Comparison of ENCODE assay signal across 10 mouse cellular contexts in genomic region chr13:84571845-84572193, GRCm38 (mm10).
DNase-seq lines count a peak whose midpoint lies in the region; ATAC-seq and TF ChIP-seq lines count a peak whose summit lies in the region.
"Had no signal": no experiment of that assay in that cellular context is flagged by ENCODE, and none has a peak within 500 bp of the region (broad histone marks: within the 10 kb centered on the region; RNA-seq: fewer than 3 reads in every experiment).

No protein-coding gene starts in this region.

- 47% methylated on average over 3 of the region's 3 CpGs for WGBS in forebrain, embryonic 10.5 days
- 10% methylated on average over 3 of the region's 3 CpGs for WGBS in forebrain, embryonic 15.5 days
- WGBS in hindbrain, postnatal 0 days, result 28% methylated on average over 3 of the region's 3 CpGs
- 20% methylated on average over 3 of the region's 3 CpGs for WGBS in neural tube, embryonic 13.5 days
- 85% methylated on average over 3 of the region's 3 CpGs for WGBS in liver, embryonic 11.5 days

- DNase-seq in forebrain, embryonic 10.5 days (ENCODE audit: extremely low spot score, low spot score), result no peak
- DNase-seq in hindbrain, postnatal 0 days (ENCODE audit: low spot score), result peak; percentile 2
- no peak for DNase-seq in gastrocnemius, postnatal 14 days
- DNase-seq in liver, embryonic 11.5 days (ENCODE audit: low spot score), result no peak
- no peak for DNase-seq in layer of hippocampus, adult 9-11 months
- DNase-seq: kidney, postnatal 25 days had no signal

- no peaks in the 10 kb centered on the region; the same call in 1 of the 2 replicates for H3K9me3 ChIP-seq in forebrain, embryonic 10.5 days
- H3K9me3 ChIP-seq in forebrain, embryonic 15.5 days, result no peaks in the 10 kb centered on the region
- H3K9me3 ChIP-seq in hindbrain, postnatal 0 days (ENCODE audit: low read length), result no peaks in the 10 kb centered on the region
- H3K9me3 ChIP-seq in neural tube, embryonic 13.5 days, result no peaks in the 10 kb centered on the region
- no peaks in the 10 kb centered on the region for H3K9me3 ChIP-seq in liver, embryonic 11.5 days (ENCODE audit: control insufficient read depth, low read length)

- peak overlapping the region; percentile 2; the same call in 1 of the 2 replicates for H3K4me2 ChIP-seq in forebrain, embryonic 15.5 days (replicated peaks)
- H3K4me2 ChIP-seq in hindbrain, postnatal 0 days (ENCODE audit: low read depth, low read length), result peak overlapping the region; percentile 13; the same call in 1 of the 2 replicates
- no peak overlapping the region for H3K4me2 ChIP-seq in neural tube, embryonic 13.5 days
- no peak overlapping the region for H3K4me2 ChIP-seq in liver, embryonic 11.5 days

- peak overlapping the region; percentile 84 for H3K27ac ChIP-seq in forebrain, embryonic 10.5 days
- H3K27ac ChIP-seq in forebrain, embryonic 15.5 days (replicated peaks), result peak overlapping the region; percentile 89
- H3K27ac ChIP-seq in hindbrain, postnatal 0 days, result peak overlapping the region; percentile 17
- peak overlapping the region; percentile 78 for H3K27ac ChIP-seq in neural tube, embryonic 13.5 days (replicated peaks)
- no peak overlapping the region for H3K27ac ChIP-seq in liver, embryonic 11.5 days (ENCODE audit: low read depth, low read length)
- H3K27ac ChIP-seq: gastrocnemius, adult 2 months had no signal

- intact Hi-C loops in gastrocnemius, postnatal 14 days (cut with DNase I; ENCODE audit: low total_unique reads), result no loop called here

- H3K9ac ChIP-seq in forebrain, embryonic 15.5 days (replicated peaks), result no peak overlapping the region
- H3K9ac ChIP-seq in hindbrain, postnatal 0 days (replicated peaks; ENCODE audit: low read length), result no peak overlapping the region
- no peak overlapping the region for H3K9ac ChIP-seq in neural tube, embryonic 13.5 days
- H3K9ac ChIP-seq in liver, embryonic 11.5 days (ENCODE audit: low read depth, low read length), result no peak overlapping the region

- peak; percentile 55 for ATAC-seq in forebrain, embryonic 15.5 days (replicated peaks)
- ATAC-seq in hindbrain, postnatal 0 days, result no peak
- ATAC-seq in neural tube, embryonic 13.5 days (ENCODE audit: low read depth), result peak; percentile 77
- ATAC-seq in liver, embryonic 11.5 days (replicated peaks; ENCODE audit: low FRiP score), result no peak
- ATAC-seq: intestine, postnatal 0 days had no signal

- no peaks in the 10 kb centered on the region for H3K36me3 ChIP-seq in forebrain, embryonic 10.5 days (replicated peaks)
- no peaks in the 10 kb centered on the region for H3K36me3 ChIP-seq in forebrain, embryonic 15.5 days
- H3K36me3 ChIP-seq in hindbrain, postnatal 0 days (ENCODE audit: insufficient read depth, low read length), result no peaks in the 10 kb centered on the region
- H3K36me3 ChIP-seq in neural tube, embryonic 13.5 days, result no peaks in the 10 kb centered on the region
- no peaks in the 10 kb centered on the region for H3K36me3 ChIP-seq in liver, embryonic 11.5 days (ENCODE audit: control insufficient read depth, insufficient read depth, low read length)

- TF ChIP-seq CTCF in hindbrain, postnatal 0 days (IDR thresholded peaks at IDR 0.05; ENCODE audit: low read depth), result no peak

- peaks cover 40% of the 10 kb centered on the region for H3K4me1 ChIP-seq in forebrain, embryonic 10.5 days
- H3K4me1 ChIP-seq in forebrain, embryonic 15.5 days, result peaks cover 42% of the 10 kb centered on the region
- H3K4me1 ChIP-seq in hindbrain, postnatal 0 days (ENCODE audit: insufficient read depth, low read length), result peaks cover 6% of the 10 kb centered on the region
- peaks cover 26% of the 10 kb centered on the region for H3K4me1 ChIP-seq in neural tube, embryonic 13.5 days (replicated peaks)
- H3K4me1 ChIP-seq in liver, embryonic 11.5 days (replicated peaks; ENCODE audit: control insufficient read depth, insufficient read depth, low read length), result no peaks in the 10 kb centered on the region

- no peak overlapping the region for H3K4me3 ChIP-seq in forebrain, embryonic 10.5 days
- no peak overlapping the region for H3K4me3 ChIP-seq in forebrain, embryonic 15.5 days
- H3K4me3 ChIP-seq in hindbrain, postnatal 0 days (ENCODE audit: low read length), result no peak overlapping the region
- no peak overlapping the region for H3K4me3 ChIP-seq in neural tube, embryonic 13.5 days
- no peak overlapping the region for H3K4me3 ChIP-seq in liver, embryonic 11.5 days (ENCODE audit: low read depth, low read length)
- H3K4me3 ChIP-seq: gastrocnemius, adult 2 months had no signal

- H3K27me3 ChIP-seq in forebrain, embryonic 10.5 days (ENCODE audit: poor library complexity, severe bottlenecking), result no peaks in the 10 kb centered on the region
- H3K27me3 ChIP-seq in forebrain, embryonic 15.5 days, result no peaks in the 10 kb centered on the region
- H3K27me3 ChIP-seq in hindbrain, postnatal 0 days (ENCODE audit: insufficient read depth, low read length), result no peaks in the 10 kb centered on the region
- no peaks in the 10 kb centered on the region for H3K27me3 ChIP-seq in neural tube, embryonic 13.5 days
- no peaks in the 10 kb centered on the region for H3K27me3 ChIP-seq in liver, embryonic 11.5 days (replicated peaks; ENCODE audit: control insufficient read depth, insufficient read depth, low read length)

Comparison
In these comparisons a context has a peak if more than half of its experiments do, and no peak if none do; other contexts are left out.
1. ATAC-seq: peak in forebrain, embryonic 15.5 days (single experiment) and neural tube, embryonic 13.5 days (single experiment); none in hindbrain, postnatal 0 days (single experiment) and liver, embryonic 11.5 days (single experiment).
2. H3K4me2 ChIP-seq: peak in forebrain, embryonic 15.5 days (single experiment) and hindbrain, postnatal 0 days (single experiment); none in neural tube, embryonic 13.5 days (single experiment) and liver, embryonic 11.5 days (single experiment).